Mouse (Mus musculus): ENCODE data around the gene Gm10277. TPM values are rescaled to one million over a fixed set of nuclear protein-coding genes. Genes with fewer than 3 reads are reported as not detected.

Gene Gm10277
- total and polyA plus RNA-seq, 2 experiments from 2014 or later = 0.29 TPM; not detected in 1

DNA sequence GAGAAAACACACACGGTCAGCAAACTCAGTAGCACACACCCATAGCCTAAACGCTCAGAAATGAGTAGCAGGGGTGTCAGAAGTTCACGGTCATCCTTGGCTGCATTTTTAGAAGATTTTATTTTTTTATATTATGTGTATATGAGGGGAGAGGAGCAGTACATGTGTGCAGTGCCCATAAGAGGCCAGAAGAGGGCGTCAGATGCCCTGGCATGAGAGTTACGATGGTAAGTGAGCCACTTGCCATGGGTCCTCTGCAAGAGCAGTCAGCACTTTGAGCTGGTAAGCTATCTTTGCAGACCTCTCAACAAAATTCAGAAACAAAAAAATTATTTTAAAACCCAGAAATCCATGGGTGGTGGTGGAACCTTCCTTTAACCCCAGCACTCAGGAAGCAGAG lies 40.6 kb upstream of the Gm10277 start:
- H3K9ac ChIP-seq = no peak overlapping the region
- no peaks in the 10 kb centered on the region for H3K27me3 ChIP-seq (ENCODE audit: insufficient read depth, low read length)
- DNase-seq (no peak), ATAC-seq (no peak)
- TF ChIP-seq CTCF (IDR thresholded peaks at IDR 0.05; ENCODE audit: low read depth) = peak; percentile 63
- WGBS = 88% methylated on average over 5 of the region's 5 CpGs
- H3K36me3 ChIP-seq (ENCODE audit: insufficient read depth) = peaks cover 64% of the 10 kb centered on the region
- H3K4me2 ChIP-seq (ENCODE audit: low read depth) = no peak overlapping the region
- H3K9me3 ChIP-seq (ENCODE audit: low read length) = no peaks in the 10 kb centered on the region
- peaks cover 10% of the 10 kb centered on the region; the same call in 1 of the 2 replicates for H3K4me1 ChIP-seq (ENCODE audit: insufficient read depth)
- no peak overlapping the region for H3K4me3 ChIP-seq (ENCODE audit: low read depth, low read length)
- no peak overlapping the region for H3K27ac ChIP-seq (ENCODE audit: low read depth, low read length)

DNA sequence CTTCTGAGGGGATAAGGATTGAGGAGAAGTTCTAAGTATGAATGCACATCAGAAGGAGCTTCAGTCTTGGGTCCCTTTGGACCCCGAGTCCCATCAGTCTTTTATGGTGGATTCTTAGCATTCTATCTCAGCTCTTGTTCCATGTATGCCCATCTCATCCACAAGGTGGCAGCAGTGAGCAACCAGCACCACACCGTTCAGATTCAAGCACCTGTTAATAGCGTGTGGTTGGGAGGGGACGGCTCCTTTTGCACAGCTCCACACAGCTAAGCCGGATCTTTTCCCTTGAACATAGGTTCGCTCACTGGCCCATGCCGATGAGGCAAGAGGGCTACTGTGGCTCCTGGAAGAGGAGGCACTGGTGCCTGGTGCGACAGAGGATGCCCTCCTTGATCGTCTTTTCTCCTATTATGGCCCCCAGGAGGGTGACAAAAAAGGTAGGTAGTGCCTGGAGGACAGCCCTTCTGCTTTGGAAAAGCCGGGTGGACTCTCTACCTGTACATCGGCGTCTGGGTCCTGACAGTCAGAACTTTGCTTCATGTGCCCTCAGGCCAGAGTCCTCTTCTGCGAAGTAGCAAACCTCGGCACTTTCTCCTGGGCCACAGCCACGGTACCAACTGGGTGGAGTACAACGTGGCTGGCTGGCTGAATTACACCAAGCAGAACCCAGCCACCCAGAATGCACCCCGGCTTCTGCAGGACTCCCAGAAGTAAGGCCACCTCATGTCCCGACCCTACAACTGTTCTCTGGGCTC lies 39.9 kb upstream of the Gm10277 start:
- Histone ChIP-seq H3K4me1 (ENCODE audit: insufficient read depth) (peaks cover 10% of the 10 kb centered on the region; the same call in 1 of the 2 replicates), H3K27me3 (ENCODE audit: insufficient read depth, low read length) (no peaks in the 10 kb centered on the region), H3K36me3 (ENCODE audit: insufficient read depth) (peaks cover 57% of the 10 kb centered on the region), H3K9ac (no peak overlapping the region), H3K9me3 (ENCODE audit: low read length) (no peaks in the 10 kb centered on the region), H3K4me3 (ENCODE audit: low read depth, low read length) (no peak overlapping the region), H3K27ac (ENCODE audit: low read depth, low read length) (no peak overlapping the region), H3K4me2 (ENCODE audit: low read depth) (no peak overlapping the region)
- 51% methylated on average over 18 of the region's 18 CpGs for WGBS
- peak; percentile 78 for ATAC-seq
- DNase-seq = peak; percentile 93
- peak; percentile 100 for TF ChIP-seq CTCF (IDR thresholded peaks at IDR 0.05; ENCODE audit: low read depth)

DNA sequence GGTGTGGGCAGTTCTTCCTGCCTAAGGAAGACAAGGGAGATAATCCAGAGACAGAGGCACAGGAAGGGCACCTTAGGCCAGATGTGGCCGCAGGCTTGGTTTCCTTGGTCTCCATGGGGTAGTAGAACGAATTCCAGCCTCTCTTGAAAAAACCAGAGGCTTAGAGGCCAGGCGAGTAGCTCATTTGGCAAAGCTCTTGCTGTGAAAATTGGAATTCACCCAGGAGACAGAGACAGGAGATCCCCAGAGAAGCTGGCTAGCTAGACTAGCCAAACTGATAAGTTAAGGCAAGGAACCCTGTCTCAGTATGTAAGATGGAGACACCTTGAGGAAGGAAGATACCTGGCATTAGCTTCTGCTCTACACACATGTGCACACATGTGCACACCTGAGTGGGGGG lies 38.8 kb upstream of the Gm10277 start:
- H3K27me3 ChIP-seq (ENCODE audit: insufficient read depth, low read length) = no peaks in the 10 kb centered on the region
- H3K4me3 ChIP-seq (ENCODE audit: low read depth, low read length) = no peak overlapping the region
- ATAC-seq (no peak), DNase-seq (no peak)
- H3K9ac ChIP-seq = peak overlapping the region; percentile 22; the same call in 1 of the 2 replicates
- H3K4me1 ChIP-seq (ENCODE audit: insufficient read depth) = peaks cover 10% of the 10 kb centered on the region; the same call in 1 of the 2 replicates
- H3K4me2 ChIP-seq (ENCODE audit: low read depth) = no peak overlapping the region
- TF ChIP-seq CTCF (IDR thresholded peaks at IDR 0.05; ENCODE audit: low read depth) = no peak
- H3K27ac ChIP-seq (ENCODE audit: low read depth, low read length) = 0 out of 2 replicates have a peak overlapping the region, but pooled peaks have one; percentile 62
- no peaks in the 10 kb centered on the region for H3K9me3 ChIP-seq (ENCODE audit: low read length)
- 29% methylated on average over 3 of the region's 3 CpGs for WGBS
- peaks cover 59% of the 10 kb centered on the region for H3K36me3 ChIP-seq (ENCODE audit: insufficient read depth)

DNA sequence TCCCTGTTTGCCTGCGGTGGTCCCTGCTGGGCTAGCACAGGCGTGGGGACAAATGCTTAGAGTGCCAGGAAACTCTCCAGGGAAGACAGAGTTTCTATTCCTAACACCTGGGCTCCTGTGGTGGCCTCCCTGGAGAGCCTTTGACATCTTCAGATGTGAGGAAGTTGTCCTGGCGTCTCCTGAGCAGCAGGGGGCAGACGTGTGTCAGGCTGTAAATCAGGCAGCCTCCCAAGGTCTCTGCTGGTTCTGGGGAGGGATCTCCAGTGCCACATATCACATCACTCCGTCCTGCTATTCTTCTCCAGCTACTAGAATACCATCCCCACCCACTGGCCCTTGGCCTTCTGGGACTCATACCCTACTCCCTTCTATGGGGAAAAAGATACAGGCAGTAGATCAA lies 38.3 kb upstream of the Gm10277 start:
- peak; percentile 65 for ATAC-seq

DNA sequence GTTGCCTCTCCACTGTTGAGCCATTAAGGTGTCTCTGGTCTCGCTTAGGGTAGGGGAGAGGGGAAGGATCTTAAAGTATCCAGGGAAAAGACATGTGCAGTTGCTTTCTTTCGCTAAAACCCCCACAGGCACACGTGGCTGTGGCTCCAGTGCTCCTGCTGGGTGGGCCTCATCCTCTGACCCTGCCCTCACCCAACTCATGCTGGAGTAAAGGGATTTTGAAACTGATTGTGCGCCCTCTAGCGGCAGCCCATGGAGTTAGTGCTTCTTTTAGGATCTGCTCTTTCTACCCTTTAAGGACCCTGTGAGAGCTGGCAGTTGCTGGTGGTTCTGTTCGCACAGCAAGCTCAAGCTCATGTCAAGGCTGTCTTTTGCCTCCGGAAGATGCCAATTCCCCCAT lies 35.2 kb upstream of the Gm10277 start:
- Histone ChIP-seq H3K27me3 (ENCODE audit: insufficient read depth, low read length) (no peaks in the 10 kb centered on the region), H3K9ac (no peak overlapping the region), H3K4me3 (ENCODE audit: low read depth, low read length) (no peak overlapping the region), H3K4me2 (ENCODE audit: low read depth) (no peak overlapping the region), H3K9me3 (ENCODE audit: low read length) (no peaks in the 10 kb centered on the region), H3K27ac (ENCODE audit: low read depth, low read length) (no peak overlapping the region), H3K4me1 (ENCODE audit: insufficient read depth) (peaks cover 10% of the 10 kb centered on the region; the same call in 1 of the 2 replicates), H3K36me3 (ENCODE audit: insufficient read depth) (peaks cover 62% of the 10 kb centered on the region)
- peak; percentile 92 for TF ChIP-seq CTCF (IDR thresholded peaks at IDR 0.05; ENCODE audit: low read depth)
- ATAC-seq = peak; percentile 32; the same call in 1 of the 2 replicates
- WGBS = 21% methylated on average over 7 of the region's 7 CpGs
- DNase-seq = peak; percentile 79

More for the DNA sequence above, 38.3 kb upstream of the Gm10277 start:
- peak; percentile 91 for DNase-seq
- Histone ChIP-seq H3K27ac (ENCODE audit: low read depth, low read length) (0 out of 2 replicates have a peak overlapping the region, but pooled peaks have one; percentile 62), H3K36me3 (ENCODE audit: insufficient read depth) (peaks cover 60% of the 10 kb centered on the region), H3K27me3 (ENCODE audit: insufficient read depth, low read length) (no peaks in the 10 kb centered on the region), H3K9ac (peak overlapping the region; percentile 22; the same call in 1 of the 2 replicates), H3K9me3 (ENCODE audit: low read length) (no peaks in the 10 kb centered on the region), H3K4me2 (ENCODE audit: low read depth) (no peak overlapping the region), H3K4me3 (ENCODE audit: low read depth, low read length) (no peak overlapping the region), H3K4me1 (ENCODE audit: insufficient read depth) (peaks cover 10% of the 10 kb centered on the region; the same call in 1 of the 2 replicates)
- TF ChIP-seq CTCF (IDR thresholded peaks at IDR 0.05; ENCODE audit: low read depth) = peak; percentile 92
- 0% methylated on average over 5 of the region's 5 CpGs for WGBS

DNA sequence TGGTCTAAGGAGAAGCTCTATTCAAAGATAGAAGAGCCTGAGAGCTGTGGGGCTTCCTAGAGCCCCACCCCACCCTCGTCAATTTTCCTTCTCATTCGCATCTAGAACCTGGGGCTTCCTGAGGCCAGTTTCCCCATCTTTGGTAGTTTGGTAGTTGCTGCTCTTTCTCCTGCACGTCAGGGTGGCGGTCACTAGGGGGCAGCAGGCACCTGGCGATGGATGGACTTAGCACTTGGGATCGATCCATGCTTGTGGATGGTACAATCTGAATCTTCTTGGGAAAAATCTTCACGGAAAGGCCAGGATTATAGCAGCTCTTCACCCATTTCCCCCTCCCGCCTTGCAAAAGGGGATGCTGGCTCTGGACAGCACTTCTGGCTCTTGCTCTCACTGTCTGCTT lies 34.1 kb upstream of the Gm10277 start:
- Histone ChIP-seq H3K27me3 (ENCODE audit: insufficient read depth, low read length) (no peaks in the 10 kb centered on the region), H3K9me3 (ENCODE audit: low read length) (no peaks in the 10 kb centered on the region), H3K4me3 (ENCODE audit: low read depth, low read length) (no peak overlapping the region), H3K4me2 (ENCODE audit: low read depth) (no peak overlapping the region), H3K4me1 (ENCODE audit: insufficient read depth) (peaks cover 7% of the 10 kb centered on the region; the same call in 1 of the 2 replicates), H3K36me3 (ENCODE audit: insufficient read depth) (peaks cover 60% of the 10 kb centered on the region), H3K27ac (ENCODE audit: low read depth, low read length) (no peak overlapping the region), H3K9ac (0 out of 2 replicates have a peak overlapping the region, but pooled peaks have one; percentile 18)
- DNase-seq = peak; percentile 50
- no peak for ATAC-seq
- WGBS = 12% methylated on average over 8 of the region's 8 CpGs
- TF ChIP-seq CTCF (IDR thresholded peaks at IDR 0.05; ENCODE audit: low read depth) = peak; percentile 72

DNA sequence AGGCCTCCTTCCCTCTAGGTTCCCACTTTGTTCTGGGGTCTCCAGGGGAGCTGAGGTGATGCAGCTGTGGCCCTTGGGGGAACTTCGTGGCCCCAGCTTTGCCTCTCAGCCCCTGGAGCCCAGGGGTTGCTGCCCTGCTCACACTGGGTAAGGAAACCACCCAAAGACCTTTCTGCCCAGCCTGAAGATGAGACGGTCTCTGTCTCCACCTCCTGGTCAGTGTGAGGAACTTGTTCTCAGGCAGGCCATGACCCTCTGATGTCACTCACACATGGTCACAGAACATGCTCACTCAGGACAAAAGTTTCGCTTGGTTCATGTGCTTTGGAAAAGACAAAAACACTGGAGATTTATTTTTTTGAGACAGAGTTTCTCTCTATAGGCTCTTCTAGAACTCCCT lies 28.5 kb upstream of the Gm10277 start:
- no peaks in the 10 kb centered on the region for H3K27me3 ChIP-seq (ENCODE audit: insufficient read depth, low read length)
- WGBS = 24% methylated on average over 3 of the region's 3 CpGs
- peak; percentile 62 for DNase-seq

More for the DNA sequence above, 28.5 kb upstream of the Gm10277 start:
- Histone ChIP-seq H3K4me3 (ENCODE audit: low read depth, low read length) (no peak overlapping the region), H3K9ac (no peak overlapping the region), H3K27ac (ENCODE audit: low read depth, low read length) (no peak overlapping the region), H3K36me3 (ENCODE audit: insufficient read depth) (peaks cover 30% of the 10 kb centered on the region), H3K4me1 (ENCODE audit: insufficient read depth) (no peaks in the 10 kb centered on the region), H3K9me3 (ENCODE audit: low read length) (no peaks in the 10 kb centered on the region), H3K4me2 (ENCODE audit: low read depth) (no peak overlapping the region)
- peak; percentile 85 for TF ChIP-seq CTCF (IDR thresholded peaks at IDR 0.05; ENCODE audit: low read depth)
- ATAC-seq = peak; percentile 74; the same call in 1 of the 2 replicates

Measured in forebrain, postnatal 0 days (tissue).